Mouse (Mus musculus) midbrain, embryonic 16.5 days (tissue): ENCODE data around the gene Mt3. TPM values are rescaled to one million over a fixed set of nuclear protein-coding genes. Genes with fewer than 3 reads are reported as not detected.

Source experiments
- ATAC-seq: fragments of 200-750 bp; cut with Nextera tagmentation; 2 replicates; pipeline ENCODE4 v1.8.0; 2017; ENCODE audit warnings: moderate TSS enrichment
- H3K27ac ChIP-seq: fragments of 300-500 bp; sonication (generic); 2 replicates; pipeline ENCODE4 v1.5.1; 2014; ENCODE audit warnings: mild to moderate bottlenecking, low read length, mixed read lengths
- H3K27me3 ChIP-seq: fragments of 300-500 bp; sonication (generic); 2 replicates; pipeline ENCODE4 v1.6.1; 2014; ENCODE audit warnings: low read depth, low read length, mixed read lengths; ENCODE audit not compliant: control insufficient read depth, insufficient read depth
- H3K36me3 ChIP-seq: fragments of 300-500 bp; sonication (generic); 2 replicates; pipeline ENCODE4 v1.6.1; 2014; ENCODE audit warnings: mild to moderate bottlenecking, low read length, moderate library complexity, mixed read lengths; ENCODE audit not compliant: control insufficient read depth, insufficient read depth
- H3K4me1 ChIP-seq: fragments of 300-500 bp; sonication (generic); 2 replicates; pipeline ENCODE4 v1.6.1; 2014; ENCODE audit warnings: mild to moderate bottlenecking, low read length, mixed read lengths; ENCODE audit not compliant: control insufficient read depth, insufficient read depth
- H3K4me2 ChIP-seq: fragments of 300-500 bp; sonication (generic); 2 replicates; pipeline ENCODE4 v1.6.1; 2014; ENCODE audit warnings: mild to moderate bottlenecking, low read length, mixed read lengths
- H3K4me3 ChIP-seq: fragments of 300-500 bp; sonication (generic); 2 replicates; pipeline ENCODE4 v1.5.1; 2014; ENCODE audit warnings: low read depth, mild to moderate bottlenecking, low read length, moderate library complexity, mixed read lengths
- H3K9ac ChIP-seq: fragments of 300-500 bp; sonication (generic); 2 replicates; pipeline ENCODE4 v1.6.1; 2014; ENCODE audit warnings: low read depth, low read length, mixed read lengths
- H3K9me3 ChIP-seq: fragments of 300-500 bp; sonication (generic); replicated peaks from 2 replicates; pipeline ENCODE4 v1.6.1; 2014; ENCODE audit warnings: mild to moderate bottlenecking, low read length, mixed read lengths; ENCODE audit not compliant: control insufficient read depth, poor library complexity, severe bottlenecking
- WGBS: fragments of 180-500 bp; shearing (Covaris S2); extraction: QIAGEN DNeasy Blood & Tissue Kit; methylation state at CpG from one replicate; pipeline ENCODE4 v1.1.7; 2014; 5-methylcytosine and 5-hydroxymethylcytosine counted together
- polyA plus RNA-seq: library from polyadenylated mRNA; unstranded; fragments of >200 nt; fragmentation: Nextera tagmentation; extraction: Ambion mirVana; gene quantifications from 2 replicates; pipeline ENCODE4 v1.2.1, GENCODE M21; 2015

Mt3 gene
- polyA plus RNA-seq, 1 experiment from 2014 or later = 227 TPM

GRCm38 (mm10) chr8:94178857-94179712 is 26.7 kb downstream of the Mt3 start, which contains the start of gene Mt1:
Mt1 (plus strand) TSS chr8:94179082.
- H3K27ac ChIP-seq = no peak within 1 kb of the TSS
- no peaks in the 10 kb centered on the region for H3K9me3 ChIP-seq
- WGBS = under 1% methylated on average over 50 of the region's 50 CpGs
- peak within 1 kb of the TSS; percentile 33; the same call in 1 of the 2 replicates for H3K9ac ChIP-seq
- H3K4me3 ChIP-seq = peak within 1 kb of the TSS; percentile 31
- H3K36me3 ChIP-seq = no peaks in the 10 kb centered on the region
- peak within 1 kb of the TSS; percentile 82 for H3K4me2 ChIP-seq
- peak; percentile 82 for ATAC-seq
- peaks cover 72% of the 10 kb centered on the region for H3K27me3 ChIP-seq
- H3K4me1 ChIP-seq = peaks cover 22% of the 10 kb centered on the region

GRCm38 (mm10) chr8:94179713-94180560 is 27.5 kb downstream of the Mt3 start:
- Histone ChIP-seq H3K4me1 (peaks cover 22% of the 10 kb centered on the region), H3K36me3 (no peaks in the 10 kb centered on the region), H3K9ac (peak overlapping the region; percentile 33; the same call in 1 of the 2 replicates), H3K4me2 (peak overlapping the region; percentile 82), H3K27ac (no peak overlapping the region), H3K4me3 (peak overlapping the region; percentile 31), H3K9me3 (no peaks in the 10 kb centered on the region), H3K27me3 (peaks cover 70% of the 10 kb centered on the region)
- 2% methylated on average over 25 of the region's 25 CpGs for WGBS
- no peak for ATAC-seq

- H3K9ac ChIP-seq = no peak overlapping the region
- H3K36me3 ChIP-seq = no peaks in the 10 kb centered on the region
- 89% methylated on average over 1 of the region's 1 CpGs for WGBS
- peaks cover 22% of the 10 kb centered on the region for H3K4me1 ChIP-seq
- no peak overlapping the region for H3K4me2 ChIP-seq
- H3K9me3 ChIP-seq = no peaks in the 10 kb centered on the region
- ATAC-seq = no peak
- peaks cover 73% of the 10 kb centered on the region for H3K27me3 ChIP-seq
- no peak overlapping the region for H3K4me3 ChIP-seq
- H3K27ac ChIP-seq = no peak overlapping the region
Measured at GRCm38 (mm10) chr8:94180561-94180908, 28.1 kb downstream of the Mt3 start.

GRCm38 (mm10) chr8:94182055-94182929 is 29.9 kb downstream of the Mt3 start:
- Histone ChIP-seq H3K9me3 (no peaks in the 10 kb centered on the region), H3K27ac (no peak overlapping the region), H3K36me3 (no peaks in the 10 kb centered on the region), H3K4me1 (peaks cover 24% of the 10 kb centered on the region), H3K27me3 (peaks cover 81% of the 10 kb centered on the region), H3K4me2 (peak overlapping the region; percentile 47; the same call in 1 of the 2 replicates), H3K9ac (no peak overlapping the region), H3K4me3 (no peak overlapping the region; the same call in 1 of the 2 replicates)
- WGBS = 65% methylated on average over 13 of the region's 13 CpGs
- ATAC-seq = no peak

GRCm38 (mm10) chr8:94183117-94183516 is 30.7 kb downstream of the Mt3 start:
- no peaks in the 10 kb centered on the region for H3K36me3 ChIP-seq
- ATAC-seq = no peak; the same call in 1 of the 2 replicates
- peak overlapping the region; percentile 47 for H3K4me2 ChIP-seq
- H3K27ac ChIP-seq = no peak overlapping the region
- under 1% methylated on average over 16 of the region's 16 CpGs for WGBS
- H3K9me3 ChIP-seq = no peaks in the 10 kb centered on the region
- H3K4me1 ChIP-seq = peaks cover 24% of the 10 kb centered on the region
- H3K9ac ChIP-seq = no peak overlapping the region
- peak overlapping the region; percentile 27 for H3K4me3 ChIP-seq
- peaks cover 80% of the 10 kb centered on the region for H3K27me3 ChIP-seq

GRCm38 (mm10) chr8:94184357-94184843 is 32.0 kb downstream of the Mt3 start:
- H3K27me3 ChIP-seq = peaks cover 71% of the 10 kb centered on the region

GRCm38 (mm10) chr8:94185791-94186190 is 33.4 kb downstream of the Mt3 start:
- 75% methylated on average over 6 of the region's 6 CpGs for WGBS
- Histone ChIP-seq H3K9me3 (no peaks in the 10 kb centered on the region), H3K4me2 (no peak overlapping the region), H3K4me3 (no peak overlapping the region), H3K4me1 (peaks cover 9% of the 10 kb centered on the region), H3K27ac (no peak overlapping the region), H3K27me3 (peaks cover 58% of the 10 kb centered on the region), H3K9ac (no peak overlapping the region), H3K36me3 (no peaks in the 10 kb centered on the region)
- ATAC-seq = no peak

More at GRCm38 (mm10) chr8:94184357-94184843, 32.0 kb downstream of the Mt3 start:
- Histone ChIP-seq H3K36me3 (no peaks in the 10 kb centered on the region), H3K4me1 (peaks cover 16% of the 10 kb centered on the region), H3K9ac (no peak overlapping the region), H3K27ac (no peak overlapping the region), H3K4me3 (no peak overlapping the region), H3K9me3 (no peaks in the 10 kb centered on the region), H3K4me2 (no peak overlapping the region)
- ATAC-seq = no peak
- 27% methylated on average over 12 of the region's 12 CpGs for WGBS

- Histone ChIP-seq H3K9ac (no peak overlapping the region), H3K4me2 (peak overlapping the region; percentile 42), H3K4me1 (peaks cover 9% of the 10 kb centered on the region), H3K27me3 (peaks cover 58% of the 10 kb centered on the region), H3K4me3 (0 out of 2 replicates have a peak overlapping the region, but pooled peaks have one; percentile 6), H3K9me3 (no peaks in the 10 kb centered on the region), H3K36me3 (no peaks in the 10 kb centered on the region), H3K27ac (no peak overlapping the region)
- 3% methylated on average over 17 of the region's 17 CpGs for WGBS
- ATAC-seq = peak; percentile 74
Measured at GRCm38 (mm10) chr8:94186542-94186941, 34.1 kb downstream of the Mt3 start.
